In genomic region chr8:43163255-43163654, GRCm38 (mm10) we compare ENCODE assay signal across 27 mouse cellular contexts. TPM values are rescaled to one million over a fixed set of nuclear protein-coding genes. Genes with fewer than 3 reads are reported as not detected.
DNase-seq lines count a peak whose midpoint lies in the region; ATAC-seq lines count a peak whose summit lies in the region.
"Had no signal": no experiment of that assay in that cellular context is flagged by ENCODE, and none has a peak within 500 bp of the region (broad histone marks: within the 10 kb centered on the region; RNA-seq: fewer than 3 reads in every experiment).

No protein-coding gene starts in this region.

- H3K4me3 ChIP-seq in lung, embryonic 15.5 days, result no peak overlapping the region
- H3K4me3 ChIP-seq: embryonic facial prominence, embryonic 10.5 days; embryonic facial prominence, embryonic 12.5 days; forebrain, embryonic 13.5 days; forebrain, embryonic 15.5 days had no signal

- H3K27ac ChIP-seq in lung, embryonic 15.5 days, result no peak overlapping the region
- H3K27ac ChIP-seq: embryonic facial prominence, embryonic 10.5 days; embryonic facial prominence, embryonic 12.5 days; forebrain, embryonic 13.5 days; forebrain, embryonic 15.5 days had no signal

- ATAC-seq in lung, embryonic 15.5 days (ENCODE audit: borderline replicate concordance, extremely low read depth, low FRiP score, low TSS enrichment), result 0 out of 2 replicates have a peak, but pooled peaks have one; percentile 8
- peak; percentile 65; the same call in 1 of the 2 replicates for ATAC-seq in common myeloid progenitor, adult 5-6 weeks (replicated peaks; ENCODE audit: low read depth, poor library complexity, severe bottlenecking)
- peak; percentile 50 for ATAC-seq in granulocyte monocyte progenitor cell, adult 5-6 weeks (replicated peaks; ENCODE audit: poor library complexity, severe bottlenecking)
- ATAC-seq in megakaryocyte progenitor cell, adult 5-6 weeks (replicated peaks; ENCODE audit: poor library complexity), result peak; percentile 72
- ATAC-seq: forebrain, embryonic 13.5 days; forebrain, embryonic 15.5 days had no signal

- H3K36me3 ChIP-seq in lung, embryonic 15.5 days, result no peaks in the 10 kb centered on the region
- H3K36me3 ChIP-seq: embryonic facial prominence, embryonic 10.5 days; embryonic facial prominence, embryonic 12.5 days; forebrain, embryonic 15.5 days had no signal

- 72% methylated on average over 11 of the region's 11 CpGs for WGBS in lung, embryonic 15.5 days

- DNase-seq in lung, postnatal 10 days, result no peak
- no peak for DNase-seq in thymus, postnatal 10 days (ENCODE audit: low spot score in 2 of 2)
- no peak for DNase-seq in kidney, postnatal 4 days
- DNase-seq: adrenal gland, adult 2 months; adrenal gland, postnatal 10 days; adrenal gland, postnatal 25 days; cerebellum, adult 11 months; cerebellum, adult 18-20 months; cerebellum, adult 8-10 months; cerebellum, adult 9-11 months; cerebellum, postnatal 14 days; cerebellum, postnatal 36 days had no signal

- no peak overlapping the region for H3K4me2 ChIP-seq in lung, embryonic 15.5 days
- H3K4me2 ChIP-seq: embryonic facial prominence, embryonic 12.5 days; forebrain, embryonic 13.5 days; forebrain, embryonic 15.5 days had no signal

- H3K4me1 ChIP-seq in lung, embryonic 15.5 days, result no peaks in the 10 kb centered on the region
- H3K4me1 ChIP-seq: embryonic facial prominence, embryonic 10.5 days; embryonic facial prominence, embryonic 12.5 days; forebrain, embryonic 13.5 days; forebrain, embryonic 15.5 days had no signal

- H3K27me3 ChIP-seq in lung, embryonic 15.5 days, result no peaks in the 10 kb centered on the region
- H3K27me3 ChIP-seq: embryonic facial prominence, embryonic 12.5 days; forebrain, embryonic 13.5 days; forebrain, embryonic 15.5 days had no signal

- H3K9ac ChIP-seq in lung, embryonic 15.5 days, result no peak overlapping the region
- H3K9ac ChIP-seq: embryonic facial prominence, embryonic 12.5 days; forebrain, embryonic 13.5 days; forebrain, embryonic 15.5 days had no signal

- H3K9me3 ChIP-seq in lung, embryonic 15.5 days, result no peaks in the 10 kb centered on the region
- H3K9me3 ChIP-seq: embryonic facial prominence, embryonic 10.5 days; embryonic facial prominence, embryonic 12.5 days; forebrain, embryonic 13.5 days; forebrain, embryonic 15.5 days had no signal

RNA-seq across cellular contexts. Expression of gene Triml2, which starts 17.1 kb away (rescaled TPM):
- polyA plus RNA-seq in lung, embryonic 15.5 days (2015; fragmentation: Nextera tagmentation; extraction: Ambion mirVana), result not detected in 2 replicates
- total RNA-seq in common myeloid progenitor, adult 5-6 weeks (2017), result not detected in 2 replicates
- total RNA-seq in granulocyte monocyte progenitor cell, adult 5-6 weeks (2014; fragmentation: Nextera tagmentation), result not detected in 2 replicates
- not detected in 2 replicates for total RNA-seq in granulocyte monocyte progenitor cell, adult 5-6 weeks (2017)
- not detected in 2 replicates for total RNA-seq in megakaryocyte progenitor cell, adult 5-6 weeks (2015)
- total RNA-seq in megakaryocyte progenitor cell, adult 5-6 weeks (2017), result not detected in 2 replicates
- total RNA-seq: adrenal gland, adult 2 months; adrenal gland, postnatal 10 days; adrenal gland, postnatal 25 days; adrenal gland, postnatal 4 days; MEL had no signal
- polyA plus RNA-seq: adrenal gland, adult 2 months; brain, embryonic 14.5 days; C2C12; cortical plate, adult 2 months; embryonic facial prominence, embryonic 10.5 days; embryonic facial prominence, embryonic 12.5 days; embryonic facial prominence, embryonic 14.5 days; forebrain, embryonic 11.5 days; forebrain, embryonic 13.5 days; forebrain, embryonic 15.5 days had no signal

RNA-seq across cellular contexts. Expression of gene Triml1, which starts 22.0 kb away (rescaled TPM):
- polyA plus RNA-seq in lung, embryonic 15.5 days (2015; fragmentation: Nextera tagmentation; extraction: Ambion mirVana), result not detected in 2 replicates
- not detected in 2 replicates for total RNA-seq in common myeloid progenitor, adult 5-6 weeks (2017)
- not detected in 2 replicates for total RNA-seq in granulocyte monocyte progenitor cell, adult 5-6 weeks (2014; fragmentation: Nextera tagmentation)
- total RNA-seq in granulocyte monocyte progenitor cell, adult 5-6 weeks (2017), result not detected in 2 replicates
- total RNA-seq in megakaryocyte progenitor cell, adult 5-6 weeks (2015), result not detected in 2 replicates
- not detected in 2 replicates for total RNA-seq in megakaryocyte progenitor cell, adult 5-6 weeks (2017)
- total RNA-seq: adrenal gland, adult 2 months; adrenal gland, postnatal 10 days; adrenal gland, postnatal 25 days; adrenal gland, postnatal 4 days; MEL had no signal
- polyA plus RNA-seq: adrenal gland, adult 2 months; brain, embryonic 14.5 days; C2C12; cortical plate, adult 2 months; embryonic facial prominence, embryonic 10.5 days; embryonic facial prominence, embryonic 12.5 days; embryonic facial prominence, embryonic 14.5 days; forebrain, embryonic 11.5 days; forebrain, embryonic 13.5 days; forebrain, embryonic 15.5 days had no signal

Comparison
In these comparisons a context has a peak if more than half of its experiments do, and no peak if none do; other contexts are left out.
1. ATAC-seq: peak in every context shown above with its lines; median percentile 72 in megakaryocyte progenitor cell, adult 5-6 weeks; 65 in common myeloid progenitor, adult 5-6 weeks; 50 in granulocyte monocyte progenitor cell, adult 5-6 weeks; 8 in lung, embryonic 15.5 days.